Mouse (Mus musculus) kidney, adult 2 months (tissue): ENCODE measurements at regions not wholly inside any gene's neighbourhood (a gene's known extent, or its start where the extent isn't known, plus 50 kb on each side); places are given as distances from the start of the nearest gene placed in this dataset.

Source experiments
- CTCF ChIP-seq: fragments of 200-500 bp; conservative IDR thresholded peaks from 2 replicates; pipeline ENCODE4 v1.5.1; 2011; ENCODE audit warnings: low read depth, mild to moderate bottlenecking, control low read depth, low read length, moderate library complexity, mixed read lengths; ENCODE audit not compliant: insufficient read depth, insufficient read length
- POLR2A ChIP-seq: fragments of 200-500 bp; IDR thresholded peaks from one replicate; pipeline ENCODE4 v1.6.1; 2011; ENCODE audit warnings: low read depth, low read length, control low read depth

DNA sequence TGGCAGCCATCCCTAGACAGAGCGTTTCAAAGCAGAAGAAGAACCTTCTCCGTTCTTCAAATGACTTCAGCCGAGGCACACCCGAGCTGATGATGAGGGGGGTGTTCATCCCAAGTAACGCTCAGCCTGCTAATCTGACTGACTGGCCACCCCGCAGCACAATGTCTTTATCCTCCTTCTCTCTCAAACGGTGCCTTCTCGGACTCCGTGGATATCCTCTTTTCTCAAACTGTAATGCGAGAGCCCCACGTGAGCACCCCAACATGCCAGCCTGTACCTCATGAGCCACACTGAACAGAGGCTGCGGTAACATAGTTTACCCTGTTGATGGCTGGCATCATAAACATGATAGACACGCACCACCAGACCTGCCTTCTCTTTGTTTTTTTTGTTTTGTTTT is 76.8 kb upstream of the Sox13 start:
- TF ChIP-seq POLR2A (no peak), CTCF (no peak)
